Mouse (Mus musculus): ENCODE measurements around the gene Ncor2. TPM values are rescaled to one million over a fixed set of nuclear protein-coding genes. Genes with fewer than 3 reads are reported as not detected.

Ncor2 gene
- polyA plus RNA-seq, 1 experiment from 2014 or later, result 21.2 TPM

DNA sequence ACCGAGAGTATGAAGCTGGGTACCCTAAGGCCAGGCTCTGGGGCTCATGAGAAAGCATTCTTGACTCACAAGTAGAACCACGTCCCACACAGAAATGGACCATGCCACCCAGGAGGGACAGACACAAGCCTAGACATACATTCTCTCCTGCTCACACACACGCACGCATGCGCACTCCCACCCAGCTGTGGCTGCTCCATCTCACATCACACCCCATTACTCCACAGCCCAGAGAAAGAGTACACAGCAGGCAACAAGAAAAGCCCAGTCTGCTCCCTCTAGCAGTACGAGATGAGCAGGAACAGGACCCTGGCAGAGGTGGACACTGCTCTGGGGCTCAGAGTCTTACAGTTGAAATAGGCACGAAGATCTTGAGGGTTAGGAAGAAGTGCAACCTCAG lies 55.0 kb downstream of the Ncor2 start:
- peaks cover 3% of the 10 kb centered on the region; the same call in 1 of the 2 replicates for H3K36me3 ChIP-seq (ENCODE audit: control insufficient read depth, insufficient read depth, low read length)
- H3K4me2 ChIP-seq (replicated peaks; ENCODE audit: low read depth, low read length), result no peak overlapping the region
- DNase-seq (ENCODE audit: low spot score) (no peak), ATAC-seq (ENCODE audit: low FRiP score) (no peak)
- H3K4me1 ChIP-seq (replicated peaks; ENCODE audit: control insufficient read depth, insufficient read depth, low read length), result peaks cover 14% of the 10 kb centered on the region
- 80% methylated on average over 7 of the region's 7 CpGs for WGBS
- H3K27me3 ChIP-seq (ENCODE audit: control insufficient read depth, insufficient read depth, low read length), result no peaks in the 10 kb centered on the region
- no peak overlapping the region for H3K4me3 ChIP-seq (ENCODE audit: low read depth, low read length)
- no peak overlapping the region for H3K9ac ChIP-seq (ENCODE audit: low read depth, low read length)
- H3K9me3 ChIP-seq (ENCODE audit: control insufficient read depth, low read length), result no peaks in the 10 kb centered on the region
- no peak overlapping the region for H3K27ac ChIP-seq (ENCODE audit: low read depth, low read length)

DNA sequence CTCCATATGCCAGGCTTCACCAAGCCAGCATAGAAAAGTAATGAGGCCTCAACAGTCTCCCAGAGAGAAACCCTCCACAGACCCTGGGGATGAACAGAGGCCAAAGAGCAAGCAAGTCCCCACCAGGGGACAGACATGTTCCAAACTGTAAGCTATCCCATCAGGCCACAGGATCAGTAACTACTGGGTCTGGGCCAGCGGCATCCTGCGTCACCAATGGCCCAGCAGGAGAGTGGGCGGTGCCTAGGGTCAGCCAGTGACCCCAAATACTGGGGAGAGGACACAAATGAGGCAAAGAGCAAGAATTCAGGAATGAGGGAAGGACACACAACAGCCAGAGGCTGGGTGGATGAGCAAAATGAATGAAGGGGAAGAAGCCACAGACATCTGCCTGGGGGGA lies 55.8 kb downstream of the Ncor2 start:
- H3K4me2 ChIP-seq (replicated peaks; ENCODE audit: low read depth, low read length), result no peak overlapping the region
- peaks cover 10% of the 10 kb centered on the region for H3K4me1 ChIP-seq (replicated peaks; ENCODE audit: control insufficient read depth, insufficient read depth, low read length)
- ATAC-seq (ENCODE audit: low FRiP score) (peak; percentile 53; the same call in 1 of the 2 replicates), DNase-seq (ENCODE audit: low spot score) (no peak)
- WGBS, result 22% methylated on average over 3 of the region's 3 CpGs
- H3K9ac ChIP-seq (ENCODE audit: low read depth, low read length), result no peak overlapping the region
- peaks cover 3% of the 10 kb centered on the region; the same call in 1 of the 2 replicates for H3K36me3 ChIP-seq (ENCODE audit: control insufficient read depth, insufficient read depth, low read length)
- H3K9me3 ChIP-seq (ENCODE audit: control insufficient read depth, low read length), result no peaks in the 10 kb centered on the region
- H3K27me3 ChIP-seq (ENCODE audit: control insufficient read depth, insufficient read depth, low read length), result no peaks in the 10 kb centered on the region
- H3K27ac ChIP-seq (ENCODE audit: low read depth, low read length), result 0 out of 2 replicates have a peak overlapping the region, but pooled peaks have one; percentile 1
- H3K4me3 ChIP-seq (ENCODE audit: low read depth, low read length), result no peak overlapping the region

DNA sequence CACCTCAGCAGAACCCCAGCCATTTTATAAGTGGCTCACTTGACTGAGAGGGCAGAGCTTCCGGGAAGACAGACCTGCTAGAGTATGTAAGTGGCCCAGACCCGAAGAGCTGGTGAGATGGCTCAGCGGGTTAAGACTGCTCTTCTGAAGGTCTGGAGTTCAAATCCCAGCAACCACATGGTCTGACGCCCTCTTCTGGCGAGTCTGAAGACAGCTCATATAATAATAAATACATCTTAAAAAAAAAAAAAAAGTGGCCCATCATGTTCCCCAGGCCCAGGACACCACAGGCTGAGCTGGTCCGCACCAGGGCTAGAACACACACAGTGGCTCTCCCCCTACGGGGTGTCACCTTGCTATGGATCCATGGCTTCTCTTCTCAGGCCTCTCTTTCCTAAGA lies 56.5 kb downstream of the Ncor2 start:
- no peak overlapping the region for H3K4me3 ChIP-seq (ENCODE audit: low read depth, low read length)
- H3K4me2 ChIP-seq (replicated peaks; ENCODE audit: low read depth, low read length), result no peak overlapping the region
- H3K27me3 ChIP-seq (ENCODE audit: control insufficient read depth, insufficient read depth, low read length), result no peaks in the 10 kb centered on the region
- ATAC-seq (ENCODE audit: low FRiP score) (no peak), DNase-seq (ENCODE audit: low spot score) (no peak)
- H3K9ac ChIP-seq (ENCODE audit: low read depth, low read length), result no peak overlapping the region
- no peaks in the 10 kb centered on the region for H3K9me3 ChIP-seq (ENCODE audit: control insufficient read depth, low read length)
- H3K36me3 ChIP-seq (ENCODE audit: control insufficient read depth, insufficient read depth, low read length), result peaks cover 3% of the 10 kb centered on the region; the same call in 1 of the 2 replicates
- 90% methylated on average over 7 of the region's 7 CpGs for WGBS
- H3K4me1 ChIP-seq (replicated peaks; ENCODE audit: control insufficient read depth, insufficient read depth, low read length), result peaks cover 10% of the 10 kb centered on the region
- H3K27ac ChIP-seq (ENCODE audit: low read depth, low read length), result 0 out of 2 replicates have a peak overlapping the region, but pooled peaks have one; percentile 1

- 94% methylated on average over 7 of the region's 7 CpGs for WGBS
- Histone ChIP-seq H3K27ac (ENCODE audit: low read depth, low read length) (no peak overlapping the region), H3K9ac (ENCODE audit: low read depth, low read length) (no peak overlapping the region), H3K36me3 (ENCODE audit: control insufficient read depth, insufficient read depth, low read length) (peaks cover 3% of the 10 kb centered on the region; the same call in 1 of the 2 replicates), H3K4me3 (ENCODE audit: low read depth, low read length) (no peak overlapping the region), H3K9me3 (ENCODE audit: control insufficient read depth, low read length) (no peaks in the 10 kb centered on the region), H3K4me1 (replicated peaks; ENCODE audit: control insufficient read depth, insufficient read depth, low read length) (peaks cover 10% of the 10 kb centered on the region), H3K27me3 (ENCODE audit: control insufficient read depth, insufficient read depth, low read length) (no peaks in the 10 kb centered on the region), H3K4me2 (replicated peaks; ENCODE audit: low read depth, low read length) (no peak overlapping the region)
- DNase-seq (ENCODE audit: low spot score) (no peak), ATAC-seq (ENCODE audit: low FRiP score) (no peak)
These were observed 57.0 kb downstream of the Ncor2 start for GRCm38 (mm10) chr5:125122049-125122448.

GRCm38 (mm10) chr5:125120517-125121303 lies 58.3 kb downstream of the Ncor2 start:
- Histone ChIP-seq H3K27me3 (ENCODE audit: control insufficient read depth, insufficient read depth, low read length) (no peaks in the 10 kb centered on the region), H3K4me3 (ENCODE audit: low read depth, low read length) (no peak overlapping the region), H3K36me3 (ENCODE audit: control insufficient read depth, insufficient read depth, low read length) (peaks cover 3% of the 10 kb centered on the region; the same call in 1 of the 2 replicates), H3K9me3 (ENCODE audit: control insufficient read depth, low read length) (no peaks in the 10 kb centered on the region), H3K4me2 (replicated peaks; ENCODE audit: low read depth, low read length) (no peak overlapping the region), H3K4me1 (replicated peaks; ENCODE audit: control insufficient read depth, insufficient read depth, low read length) (peaks cover 7% of the 10 kb centered on the region), H3K27ac (ENCODE audit: low read depth, low read length) (peak overlapping the region; percentile 42; the same call in 1 of the 2 replicates), H3K9ac (ENCODE audit: low read depth, low read length) (no peak overlapping the region)
- 80% methylated on average over 17 of the region's 17 CpGs for WGBS
- DNase-seq (ENCODE audit: low spot score) (no peak), ATAC-seq (ENCODE audit: low FRiP score) (no peak)

- no peak overlapping the region for H3K4me3 ChIP-seq (ENCODE audit: low read depth, low read length)
- peaks cover 3% of the 10 kb centered on the region; the same call in 1 of the 2 replicates for H3K36me3 ChIP-seq (ENCODE audit: control insufficient read depth, insufficient read depth, low read length)
- no peaks in the 10 kb centered on the region for H3K9me3 ChIP-seq (ENCODE audit: control insufficient read depth, low read length)
- H3K27me3 ChIP-seq (ENCODE audit: control insufficient read depth, insufficient read depth, low read length), result no peaks in the 10 kb centered on the region
- peaks cover 5% of the 10 kb centered on the region for H3K4me1 ChIP-seq (replicated peaks; ENCODE audit: control insufficient read depth, insufficient read depth, low read length)
- H3K27ac ChIP-seq (ENCODE audit: low read depth, low read length), result no peak overlapping the region
- ATAC-seq (ENCODE audit: low FRiP score), result no peak
- H3K9ac ChIP-seq (ENCODE audit: low read depth, low read length), result no peak overlapping the region
- no peak for DNase-seq (ENCODE audit: low spot score)
- 89% methylated on average over 5 of the region's 5 CpGs for WGBS
- H3K4me2 ChIP-seq (replicated peaks; ENCODE audit: low read depth, low read length), result no peak overlapping the region
These were observed 61.8 kb downstream of the Ncor2 start for GRCm38 (mm10) chr5:125117238-125117637.

DNA sequence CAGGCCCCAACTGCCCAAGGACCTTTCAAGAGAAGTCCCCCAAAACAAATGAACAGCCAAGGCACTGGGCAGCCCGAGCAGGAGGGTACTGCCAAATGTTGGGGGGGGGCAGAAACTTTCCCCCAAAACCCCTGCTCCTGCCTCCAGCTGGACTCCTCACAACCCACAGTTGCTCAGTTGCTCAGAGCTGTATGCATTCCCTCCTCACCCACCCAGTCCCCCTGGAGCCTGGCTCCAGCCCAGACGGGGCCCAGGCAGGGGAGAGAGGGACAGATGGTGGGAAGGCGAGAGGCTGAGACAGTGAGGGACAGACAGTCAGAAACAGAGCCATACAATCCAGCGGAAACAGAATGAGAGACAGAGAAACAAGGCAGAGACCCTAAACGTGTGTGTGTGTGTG lies 66.0 kb downstream of the Ncor2 start:
- no peak for ATAC-seq (ENCODE audit: low FRiP score)
- H3K4me1 ChIP-seq (replicated peaks; ENCODE audit: control insufficient read depth, insufficient read depth, low read length), result peaks cover 6% of the 10 kb centered on the region; the same call in 1 of the 2 replicates

GRCm38 (mm10) chr5:125112588-125112987 lies 66.4 kb downstream of the Ncor2 start:
- Histone ChIP-seq H3K4me2 (replicated peaks; ENCODE audit: low read depth, low read length) (no peak overlapping the region), H3K9ac (ENCODE audit: low read depth, low read length) (no peak overlapping the region), H3K36me3 (ENCODE audit: control insufficient read depth, insufficient read depth, low read length) (peaks cover 11% of the 10 kb centered on the region), H3K4me3 (ENCODE audit: low read depth, low read length) (no peak overlapping the region), H3K27me3 (ENCODE audit: control insufficient read depth, insufficient read depth, low read length) (no peaks in the 10 kb centered on the region), H3K4me1 (replicated peaks; ENCODE audit: control insufficient read depth, insufficient read depth, low read length) (peaks cover 6% of the 10 kb centered on the region; the same call in 1 of the 2 replicates), H3K9me3 (ENCODE audit: control insufficient read depth, low read length) (no peaks in the 10 kb centered on the region), H3K27ac (ENCODE audit: low read depth, low read length) (no peak overlapping the region)
- ATAC-seq (ENCODE audit: low FRiP score) (no peak), DNase-seq (ENCODE audit: low spot score) (no peak)
- WGBS, result 83% methylated on average over 1 of the region's 1 CpGs

More for the DNA sequence above, 66.0 kb downstream of the Ncor2 start:
- Histone ChIP-seq H3K9me3 (ENCODE audit: control insufficient read depth, low read length) (no peaks in the 10 kb centered on the region), H3K9ac (ENCODE audit: low read depth, low read length) (no peak overlapping the region), H3K36me3 (ENCODE audit: control insufficient read depth, insufficient read depth, low read length) (peaks cover 10% of the 10 kb centered on the region), H3K27me3 (ENCODE audit: control insufficient read depth, insufficient read depth, low read length) (no peaks in the 10 kb centered on the region), H3K4me2 (replicated peaks; ENCODE audit: low read depth, low read length) (no peak overlapping the region), H3K4me3 (ENCODE audit: low read depth, low read length) (no peak overlapping the region), H3K27ac (ENCODE audit: low read depth, low read length) (no peak overlapping the region)
- WGBS, result 61% methylated on average over 5 of the region's 5 CpGs
- DNase-seq (ENCODE audit: low spot score), result no peak

GRCm38 (mm10) chr5:125111137-125111536 lies 67.9 kb downstream of the Ncor2 start:
- Histone ChIP-seq H3K36me3 (ENCODE audit: control insufficient read depth, insufficient read depth, low read length) (peaks cover 11% of the 10 kb centered on the region), H3K4me3 (ENCODE audit: low read depth, low read length) (no peak overlapping the region), H3K4me2 (replicated peaks; ENCODE audit: low read depth, low read length) (no peak overlapping the region), H3K9ac (ENCODE audit: low read depth, low read length) (0 out of 2 replicates have a peak overlapping the region, but pooled peaks have one; percentile 29), H3K4me1 (replicated peaks; ENCODE audit: control insufficient read depth, insufficient read depth, low read length) (peaks cover 6% of the 10 kb centered on the region; the same call in 1 of the 2 replicates), H3K27ac (ENCODE audit: low read depth, low read length) (peak overlapping the region; percentile 71), H3K27me3 (ENCODE audit: control insufficient read depth, insufficient read depth, low read length) (no peaks in the 10 kb centered on the region), H3K9me3 (ENCODE audit: control insufficient read depth, low read length) (no peaks in the 10 kb centered on the region)
- 44% methylated on average over 6 of the region's 6 CpGs for WGBS
- ATAC-seq (ENCODE audit: low FRiP score) (peak; percentile 77), DNase-seq (ENCODE audit: low spot score) (peak; percentile 53)
